Mouse (Mus musculus): ENCODE results near the gene 4930438A08Rik. TPM values are rescaled to one million over a fixed set of nuclear protein-coding genes. Genes with fewer than 3 reads are reported as not detected.

4930438A08Rik gene
- total RNA-seq, 1 experiment, result 0.09 TPM

DNA sequence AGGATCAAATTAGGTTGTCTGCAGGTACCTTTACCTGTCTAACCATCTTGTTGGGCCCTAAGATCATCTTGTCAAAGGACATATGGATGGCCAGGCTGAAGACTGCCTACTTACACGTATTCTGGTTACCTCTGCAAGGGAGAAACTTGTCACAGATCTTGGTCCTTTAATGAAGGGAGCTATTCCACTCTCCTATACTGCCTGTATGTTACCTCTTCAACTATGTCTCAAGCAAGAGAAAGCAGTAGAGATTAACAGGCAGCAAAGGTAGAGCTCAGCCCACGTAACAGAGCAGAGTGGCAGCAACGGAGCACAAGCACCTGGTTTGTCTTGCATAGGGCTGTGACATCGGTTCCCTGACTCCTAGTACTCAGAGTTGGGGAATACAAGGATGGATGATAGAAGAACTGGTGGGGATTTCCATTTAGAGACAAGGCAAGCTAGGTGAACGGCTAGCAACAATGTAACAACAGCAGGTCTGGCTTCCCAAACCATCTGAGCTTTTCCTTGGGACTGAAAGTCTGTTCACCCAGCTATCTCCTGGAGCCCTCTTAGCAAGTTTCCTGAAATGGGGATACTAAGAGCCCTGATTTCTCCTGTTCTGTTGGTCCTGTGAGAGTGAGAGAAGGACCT is 41.1 kb downstream of the 4930438A08Rik start:
- Histone ChIP-seq H3K27ac (ENCODE audit: insufficient read depth, low read depth, low read length, poor library complexity, severe bottlenecking) (no peak overlapping the region), H3K9ac (ENCODE audit: insufficient read depth, low read depth, low read length, poor library complexity, severe bottlenecking) (no peak overlapping the region), H3K4me3 (ENCODE audit: insufficient read depth in 1 of 2, low read depth in 1 of 2, low read length in 2 of 2, poor library complexity in 1 of 2, severe bottlenecking in 1 of 2) (no peak overlapping the region), H3K4me1 (ENCODE audit: control insufficient read depth in 2 of 2, insufficient read depth in 2 of 2, low read length in 2 of 2, poor library complexity in 1 of 2) (no peaks in the 10 kb centered on the region), H3K36me3 (ENCODE audit: control insufficient read depth, insufficient read depth, low read length, poor library complexity, severe bottlenecking) (peaks cover 10% of the 10 kb centered on the region), H3K9me3 (ENCODE audit: control insufficient read depth, insufficient read depth, low read depth, low read length) (no peaks in the 10 kb centered on the region)
- DNase-seq (ENCODE audit: low read depth, low spot score), result no peak
- TF ChIP-seq HCFC1 (IDR thresholded peaks at IDR 0.05; ENCODE audit: borderline replicate concordance, insufficient read depth, low read length), result no peak
- no peak for TF ChIP-seq MAFK (IDR thresholded peaks at IDR 0.05; ENCODE audit: insufficient read depth, low read depth, low read length)
- no peak for TF ChIP-seq ZC3H11A (IDR thresholded peaks at IDR 0.05; ENCODE audit: borderline replicate concordance, low read depth, low read length)
- TF ChIP-seq CHD2 (IDR thresholded peaks at IDR 0.05; ENCODE audit: low read depth, low read length), result no peak
- in situ Hi-C loops (cut with MboI; ENCODE audit: low sequenced_read_pairs in 2 of 2, unreplicated experiment in 2 of 2), result no loop called here

DNA sequence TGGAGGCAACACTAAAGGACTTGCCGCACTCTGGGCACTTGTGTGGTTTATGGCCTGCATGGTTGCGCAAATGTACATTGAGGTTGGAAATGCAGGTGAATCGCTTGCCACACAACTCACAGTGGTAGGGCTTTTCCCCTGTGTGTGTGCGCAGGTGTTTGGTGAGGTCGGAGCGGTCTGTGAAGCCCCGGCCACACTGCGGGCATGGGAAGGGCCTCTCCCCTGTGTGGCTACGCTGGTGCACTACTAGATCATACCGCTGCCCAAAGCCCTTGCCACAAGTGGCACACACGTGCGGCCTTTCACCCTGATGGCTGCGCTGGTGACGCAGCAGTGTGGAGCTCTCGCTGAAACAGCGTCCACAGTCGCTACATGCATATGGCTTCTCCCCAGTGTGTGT is 41.7 kb downstream of the 4930438A08Rik start:
- Histone ChIP-seq H3K27ac (ENCODE audit: insufficient read depth, low read depth, low read length, poor library complexity, severe bottlenecking) (no peak overlapping the region), H3K4me1 (ENCODE audit: control insufficient read depth in 2 of 2, insufficient read depth in 2 of 2, low read length in 2 of 2, poor library complexity in 1 of 2) (no peaks in the 10 kb centered on the region), H3K9ac (ENCODE audit: insufficient read depth, low read depth, low read length, poor library complexity, severe bottlenecking) (peak overlapping the region; percentile 6; the same call in 1 of the 2 replicates), H3K9me3 (ENCODE audit: control insufficient read depth, insufficient read depth, low read depth, low read length) (no peaks in the 10 kb centered on the region), H3K4me3 (ENCODE audit: insufficient read depth in 1 of 2, low read depth in 1 of 2, low read length in 2 of 2, poor library complexity in 1 of 2, severe bottlenecking in 1 of 2) (peak overlapping the region; percentile 56 to 57; a peak in 3 of 4 replicates), H3K36me3 (ENCODE audit: control insufficient read depth, insufficient read depth, low read length, poor library complexity, severe bottlenecking) (peaks cover 7% of the 10 kb centered on the region)
- no peak for TF ChIP-seq HCFC1 (IDR thresholded peaks at IDR 0.05; ENCODE audit: borderline replicate concordance, insufficient read depth, low read length)
- TF ChIP-seq CHD2 (IDR thresholded peaks at IDR 0.05; ENCODE audit: low read depth, low read length), result no peak
- no peak for TF ChIP-seq ZNF384 (IDR thresholded peaks at IDR 0.05; ENCODE audit: low read depth, low read length)
- TF ChIP-seq MAFK (IDR thresholded peaks at IDR 0.05; ENCODE audit: insufficient read depth, low read depth, low read length), result no peak
- TF ChIP-seq ZC3H11A (IDR thresholded peaks at IDR 0.05; ENCODE audit: borderline replicate concordance, low read depth, low read length), result no peak
- in situ Hi-C loops (cut with MboI; ENCODE audit: low sequenced_read_pairs in 2 of 2, unreplicated experiment in 2 of 2), result no loop called here
- no peak for DNase-seq (ENCODE audit: low read depth, low spot score)

DNA sequence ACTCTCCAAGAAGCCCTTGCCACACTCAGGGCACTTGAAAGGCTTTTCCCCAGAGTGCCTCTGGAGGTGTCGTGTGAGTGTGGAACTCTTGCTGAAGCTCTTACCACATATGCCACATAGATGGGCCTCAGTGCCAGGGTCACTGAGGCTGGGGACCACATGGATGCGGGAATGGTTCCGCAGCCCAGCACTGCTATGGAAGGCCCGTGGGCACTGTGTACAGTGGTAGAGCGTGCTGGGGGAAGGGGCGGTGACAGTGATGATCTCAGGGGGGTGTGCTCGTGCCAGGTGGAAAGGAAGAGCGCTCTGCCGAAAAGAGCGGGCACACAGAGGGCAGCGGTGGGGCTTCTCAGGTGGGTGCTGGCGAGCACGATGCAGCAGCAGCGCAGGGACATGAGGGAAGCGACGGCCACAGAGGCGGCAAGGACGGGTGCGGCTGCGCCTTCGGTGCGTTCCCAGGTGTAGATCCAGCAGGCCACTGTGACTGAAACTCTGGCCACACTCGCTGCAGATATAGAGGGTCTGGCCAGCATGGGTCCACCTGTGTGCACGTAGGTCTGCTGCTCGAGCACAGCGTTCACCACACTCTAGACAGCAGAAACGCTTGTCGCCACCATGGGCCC is 42.3 kb downstream of the 4930438A08Rik start:
- H3K36me3 ChIP-seq (ENCODE audit: control insufficient read depth, insufficient read depth, low read length, poor library complexity, severe bottlenecking), result peaks cover 7% of the 10 kb centered on the region
- in situ Hi-C loops (cut with MboI; ENCODE audit: low sequenced_read_pairs in 2 of 2, unreplicated experiment in 2 of 2), result no loop called here

GRCm38 (mm10) chr11:58322824-58323569 is 48.4 kb downstream of the 4930438A08Rik start:
- no peaks in the 10 kb centered on the region for H3K36me3 ChIP-seq (ENCODE audit: control insufficient read depth, insufficient read depth, low read length, poor library complexity, severe bottlenecking)
- peak overlapping the region; percentile 70 to 78 for H3K4me3 ChIP-seq (ENCODE audit: insufficient read depth in 1 of 2, low read depth in 1 of 2, low read length in 2 of 2, poor library complexity in 1 of 2, severe bottlenecking in 1 of 2)
- TF ChIP-seq CHD2 (IDR thresholded peaks at IDR 0.05; ENCODE audit: low read depth, low read length), result no peak
- no peaks in the 10 kb centered on the region for H3K9me3 ChIP-seq (ENCODE audit: control insufficient read depth, insufficient read depth, low read depth, low read length)
- peak overlapping the region; percentile 69 for H3K9ac ChIP-seq (ENCODE audit: insufficient read depth, low read depth, low read length, poor library complexity, severe bottlenecking)
- no peak overlapping the region for H3K27ac ChIP-seq (ENCODE audit: insufficient read depth, low read depth, low read length, poor library complexity, severe bottlenecking)
- in situ Hi-C loops (cut with MboI; ENCODE audit: low sequenced_read_pairs in 2 of 2, unreplicated experiment in 2 of 2), result no loop called here
- DNase-seq (ENCODE audit: low read depth, low spot score), result peak; percentile 86
- H3K4me1 ChIP-seq (ENCODE audit: control insufficient read depth in 2 of 2, insufficient read depth in 2 of 2, low read length in 2 of 2, poor library complexity in 1 of 2), result peaks cover 0 to 4% of the 10 kb centered on the region in 2 experiments; a peak in 2 of 4 replicates

More for the DNA sequence above, 42.3 kb downstream of the 4930438A08Rik start:
- Histone ChIP-seq H3K27ac (ENCODE audit: insufficient read depth, low read depth, low read length, poor library complexity, severe bottlenecking) (no peak overlapping the region), H3K9me3 (ENCODE audit: control insufficient read depth, insufficient read depth, low read depth, low read length) (no peaks in the 10 kb centered on the region), H3K9ac (ENCODE audit: insufficient read depth, low read depth, low read length, poor library complexity, severe bottlenecking) (peak overlapping the region; percentile 39; the same call in 1 of the 2 replicates), H3K4me1 (ENCODE audit: control insufficient read depth in 2 of 2, insufficient read depth in 2 of 2, low read length in 2 of 2, poor library complexity in 1 of 2) (no peaks in the 10 kb centered on the region), H3K4me3 (ENCODE audit: insufficient read depth in 1 of 2, low read depth in 1 of 2, low read length in 2 of 2, poor library complexity in 1 of 2, severe bottlenecking in 1 of 2) (peak overlapping the region; percentile 56 to 57)
- DNase-seq (ENCODE audit: low read depth, low spot score), result no peak
- no peak for TF ChIP-seq MAFK (IDR thresholded peaks at IDR 0.05; ENCODE audit: insufficient read depth, low read depth, low read length)
- TF ChIP-seq HCFC1 (IDR thresholded peaks at IDR 0.05; ENCODE audit: borderline replicate concordance, insufficient read depth, low read length), result no peak
- TF ChIP-seq ZC3H11A (IDR thresholded peaks at IDR 0.05; ENCODE audit: borderline replicate concordance, low read depth, low read length), result no peak
- TF ChIP-seq CHD2 (IDR thresholded peaks at IDR 0.05; ENCODE audit: low read depth, low read length), result no peak
